Mouse (Mus musculus) heart, embryonic 14.5 days (tissue): Measurements from ENCODE around the gene Ptprq. TPM values are rescaled to one million over a fixed set of nuclear protein-coding genes. Genes with fewer than 3 reads are reported as not detected.

Source experiments
- ATAC-seq: fragments of 200-750 bp; cut with Nextera tagmentation; 2 replicates; pipeline ENCODE4 v1.8.0; 2017; ENCODE audit warnings: low read depth, moderate TSS enrichment; ENCODE audit not compliant: insufficient number of reproducible peaks, insufficient read depth, low FRiP score
- H3K27ac ChIP-seq, 2 experiments: fragments of 200-500 bp in 1 of 2; fragments of 300-500 bp in 1 of 2; sonication (generic) in 1 of 2; replicated peaks in 1 of 2; 2 replicates each; pipeline ENCODE4 v1.5.1; 2012 to 2014; ENCODE audit warnings: low read depth in 2 of 2, low read length in 2 of 2, control low read depth in 1 of 2, mild to moderate bottlenecking in 1 of 2, mixed read lengths in 1 of 2; ENCODE audit not compliant: control insufficient read depth in 1 of 2, insufficient read depth in 1 of 2
- H3K27me3 ChIP-seq: fragments of 300-500 bp; sonication (generic); 2 replicates; pipeline ENCODE4 v1.6.1; 2014; ENCODE audit warnings: mild to moderate bottlenecking, low read length, control low read depth; ENCODE audit not compliant: control insufficient read depth, insufficient read depth
- H3K36me3 ChIP-seq: fragments of 300-500 bp; sonication (generic); 2 replicates; pipeline ENCODE4 v1.6.1; 2014; ENCODE audit warnings: mild to moderate bottlenecking, control low read depth, low read length, mixed read lengths; ENCODE audit not compliant: control insufficient read depth, insufficient read depth
- H3K4me1 ChIP-seq, 2 experiments: fragments of 200-500 bp in 1 of 2; fragments of 300-500 bp in 1 of 2; sonication (generic) in 1 of 2; 2 replicates each; pipeline ENCODE4 v1.6.1; 2012 to 2014; ENCODE audit warnings: low read length in 2 of 2, control low read depth in 1 of 2, mixed read lengths in 1 of 2; ENCODE audit not compliant: control insufficient read depth in 2 of 2, insufficient read depth in 2 of 2
- H3K4me2 ChIP-seq: fragments of 300-500 bp; sonication (generic); 2 replicates; pipeline ENCODE4 v1.6.1; 2014; ENCODE audit warnings: mild to moderate bottlenecking, low read length
- H3K4me3 ChIP-seq, 2 experiments: fragments of 200-500 bp in 1 of 2; fragments of 300-500 bp in 1 of 2; sonication (generic) in 1 of 2; 2 replicates each; pipeline ENCODE4 v1.5.1; 2012 to 2014; ENCODE audit warnings: low read length in 2 of 2, mild to moderate bottlenecking in 2 of 2, control low read depth in 1 of 2, low read depth in 1 of 2, moderate library complexity in 1 of 2; ENCODE audit not compliant: control insufficient read depth in 1 of 2, insufficient read depth in 1 of 2
- H3K9ac ChIP-seq: fragments of 300-500 bp; sonication (generic); 2 replicates; pipeline ENCODE4 v1.6.1; 2014; ENCODE audit warnings: mild to moderate bottlenecking, low read length
- H3K9me3 ChIP-seq: fragments of 300-500 bp; sonication (generic); 2 replicates; pipeline ENCODE4 v1.6.1; 2016; ENCODE audit warnings: low read length, control low read depth; ENCODE audit not compliant: control insufficient read depth
- WGBS: fragments of 180-500 bp; shearing (Covaris S2); extraction: QIAGEN DNeasy Blood & Tissue Kit; methylation state at CpG from one replicate; pipeline ENCODE4 v1.1.7; 2014; 5-methylcytosine and 5-hydroxymethylcytosine counted together
- polyA plus RNA-seq: library from polyadenylated mRNA; unstranded; fragments of >200 nt; fragmentation: Nextera tagmentation; extraction: Ambion mirVana; gene quantifications from 2 replicates; pipeline ENCODE4 v1.2.1, GENCODE M21; 2014

The Ptprq gene
- polyA plus RNA-seq, 1 experiment from 2014 or later, result 0.12 TPM

DNA sequence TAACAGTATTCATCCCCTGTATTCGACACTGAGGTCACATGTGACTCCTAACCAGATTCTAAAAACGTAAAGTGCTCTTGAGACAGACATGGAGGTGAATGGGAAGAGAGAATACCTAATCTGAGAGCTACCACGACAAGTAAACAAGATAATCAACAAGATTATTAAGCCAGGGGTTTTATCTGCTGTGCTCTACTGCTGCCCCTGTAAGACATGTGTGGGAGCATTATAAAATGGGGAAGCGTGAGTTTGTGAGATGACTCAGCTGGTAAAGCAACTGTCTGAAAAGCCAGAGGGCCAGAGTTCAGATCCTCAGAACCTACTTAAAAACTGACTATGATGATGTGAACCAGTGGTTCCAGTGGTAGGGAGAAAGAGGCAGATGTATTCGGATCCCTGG, 22.7 kb downstream of the Ptprq start:
- Histone ChIP-seq H3K36me3 (no peaks in the 10 kb centered on the region), H3K27me3 (no peaks in the 10 kb centered on the region), H3K4me1 (no peaks in the 10 kb centered on the region), H3K9ac (no peak overlapping the region), H3K9me3 (no peaks in the 10 kb centered on the region), H3K4me2 (no peak overlapping the region), H3K4me3 (no peak overlapping the region), H3K27ac (no peak overlapping the region)
- ATAC-seq, result no peak
- 63% methylated on average over 5 of the region's 5 CpGs for WGBS

DNA sequence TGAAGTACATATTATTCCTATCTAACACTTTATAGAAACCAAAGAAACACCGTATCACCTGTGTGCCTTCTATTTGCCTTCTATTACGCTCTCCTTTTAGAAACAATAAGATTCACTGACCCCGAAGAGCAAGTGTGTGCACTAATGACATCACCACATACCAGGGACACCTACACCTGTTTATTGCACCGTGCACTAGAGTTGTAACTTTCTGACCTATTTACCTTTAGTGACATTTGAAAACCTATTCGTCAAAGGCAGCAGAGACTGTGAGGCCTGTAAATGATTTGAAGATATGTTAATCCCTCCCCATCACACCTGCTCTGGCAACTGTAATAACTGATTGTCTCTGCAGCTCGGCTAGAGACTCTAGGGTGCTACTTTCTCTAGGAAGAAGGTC, 32.5 kb downstream of the Ptprq start:
- Histone ChIP-seq H3K9ac (no peak overlapping the region), H3K4me1 (no peaks in the 10 kb centered on the region), H3K4me2 (no peak overlapping the region), H3K36me3 (no peaks in the 10 kb centered on the region), H3K9me3 (no peaks in the 10 kb centered on the region), H3K27ac (no peak overlapping the region), H3K27me3 (no peaks in the 10 kb centered on the region), H3K4me3 (no peak overlapping the region)
- WGBS, result 74% methylated on average over 6 of the region's 6 CpGs
- ATAC-seq, result no peak

DNA sequence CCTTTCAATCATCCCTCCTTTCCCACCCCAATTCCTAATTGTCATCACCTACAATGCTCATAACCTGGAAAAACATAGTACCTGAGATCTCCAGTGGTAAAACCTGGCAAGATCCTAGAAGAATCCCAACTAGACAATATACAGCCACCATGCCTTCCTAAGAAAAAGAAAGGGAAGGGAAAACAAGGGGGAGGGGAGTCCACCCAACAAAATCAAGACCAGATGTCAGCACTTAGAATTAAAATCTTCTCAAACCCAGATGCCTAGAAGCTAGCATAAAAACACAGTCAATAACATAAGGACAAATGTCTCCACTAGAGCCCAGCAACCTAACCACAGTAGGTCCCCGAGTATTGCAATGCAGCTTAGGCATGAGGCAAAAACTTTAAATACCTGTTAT, 43.9 kb downstream of the Ptprq start:
- 66% methylated on average over 1 of the region's 1 CpGs for WGBS

DNA sequence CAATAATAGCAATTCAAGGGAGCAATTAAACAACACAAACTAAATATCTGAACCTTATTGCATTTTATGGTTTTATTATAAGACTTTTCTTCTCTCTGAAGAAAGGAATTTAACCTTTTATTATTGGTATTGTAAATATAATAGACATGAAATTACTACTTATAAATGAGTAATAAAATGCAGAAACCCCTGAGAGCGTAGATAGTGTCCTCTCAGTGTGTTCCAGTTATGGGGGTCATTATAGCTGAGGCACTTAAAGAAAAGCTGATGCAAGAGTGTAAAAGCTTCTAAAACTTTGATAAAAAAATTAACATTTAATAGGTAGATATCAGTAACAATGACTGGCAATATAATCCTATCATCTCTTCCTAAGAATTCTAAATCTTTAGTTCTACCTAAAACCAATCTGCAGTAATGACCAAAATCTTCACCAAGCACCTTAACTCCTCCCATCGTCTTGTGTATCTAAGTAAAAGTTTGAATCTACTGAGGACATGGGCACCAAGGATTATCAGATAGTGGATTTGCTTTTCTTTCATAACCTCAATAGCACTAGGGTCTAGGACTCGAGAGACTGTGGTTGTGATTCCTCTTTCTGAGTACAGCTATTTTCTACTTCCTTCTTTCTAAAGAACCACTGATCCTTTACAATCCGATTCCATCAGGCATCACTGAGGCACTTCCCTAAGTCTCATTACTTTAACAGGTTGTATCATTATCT, 51.3 kb downstream of the Ptprq start:
- H3K27ac ChIP-seq, result no peak overlapping the region
- no peak for ATAC-seq
- no peaks in the 10 kb centered on the region for H3K9me3 ChIP-seq
- no peaks in the 10 kb centered on the region for H3K36me3 ChIP-seq
- no peaks in the 10 kb centered on the region for H3K27me3 ChIP-seq
- no peak overlapping the region for H3K4me2 ChIP-seq
- WGBS, result 73% methylated on average over 4 of the region's 4 CpGs
- no peaks in the 10 kb centered on the region for H3K4me1 ChIP-seq
- H3K9ac ChIP-seq, result no peak overlapping the region
- no peak overlapping the region for H3K4me3 ChIP-seq

More for the DNA sequence above, 43.9 kb downstream of the Ptprq start:
- H3K9ac ChIP-seq, result no peak overlapping the region
- no peak for ATAC-seq
- H3K36me3 ChIP-seq, result no peaks in the 10 kb centered on the region
- H3K27me3 ChIP-seq, result no peaks in the 10 kb centered on the region
- no peak overlapping the region for H3K4me3 ChIP-seq
- H3K4me1 ChIP-seq, result no peaks in the 10 kb centered on the region
- no peak overlapping the region for H3K27ac ChIP-seq
- H3K9me3 ChIP-seq, result no peaks in the 10 kb centered on the region
- no peak overlapping the region for H3K4me2 ChIP-seq

DNA sequence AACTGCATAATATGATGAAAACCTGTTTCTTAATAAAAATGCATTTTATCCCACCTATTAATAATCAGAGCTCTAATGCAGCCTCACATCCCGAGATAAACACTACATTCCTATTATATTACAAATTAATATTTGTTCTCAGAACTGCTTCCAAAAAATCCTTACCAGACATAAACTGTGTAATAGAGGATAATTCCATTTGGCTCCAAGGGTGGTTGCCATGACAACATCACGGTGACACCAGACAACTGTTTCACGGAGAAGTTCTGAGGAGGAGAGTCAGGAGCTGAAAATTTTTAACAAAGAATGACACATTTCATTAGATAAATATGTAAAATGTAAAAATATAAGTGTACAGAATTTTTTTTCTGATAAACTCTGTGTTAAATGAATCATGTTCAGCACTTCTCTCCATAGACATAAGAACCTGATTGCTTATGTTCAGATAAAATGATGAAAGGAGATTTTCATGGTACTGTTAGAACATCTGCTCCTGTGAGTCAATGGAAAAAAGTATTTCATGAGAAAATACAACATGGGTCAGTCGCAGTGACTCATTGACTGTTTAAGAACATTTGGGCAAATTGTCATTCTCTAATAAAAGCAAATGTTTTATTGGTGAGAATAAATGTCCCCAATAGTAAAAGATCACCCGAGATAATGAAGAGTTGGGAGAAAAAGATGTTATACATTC, 57.3 kb downstream of the Ptprq start:
- H3K27me3 ChIP-seq, result no peaks in the 10 kb centered on the region
- no peak for ATAC-seq
- no peak overlapping the region for H3K27ac ChIP-seq
- H3K9me3 ChIP-seq, result no peaks in the 10 kb centered on the region
- H3K4me1 ChIP-seq, result no peaks in the 10 kb centered on the region
- no peaks in the 10 kb centered on the region for H3K36me3 ChIP-seq
- 75% methylated on average over 5 of the region's 5 CpGs for WGBS
- H3K4me2 ChIP-seq, result no peak overlapping the region
- H3K9ac ChIP-seq, result no peak overlapping the region
- no peak overlapping the region for H3K4me3 ChIP-seq

DNA sequence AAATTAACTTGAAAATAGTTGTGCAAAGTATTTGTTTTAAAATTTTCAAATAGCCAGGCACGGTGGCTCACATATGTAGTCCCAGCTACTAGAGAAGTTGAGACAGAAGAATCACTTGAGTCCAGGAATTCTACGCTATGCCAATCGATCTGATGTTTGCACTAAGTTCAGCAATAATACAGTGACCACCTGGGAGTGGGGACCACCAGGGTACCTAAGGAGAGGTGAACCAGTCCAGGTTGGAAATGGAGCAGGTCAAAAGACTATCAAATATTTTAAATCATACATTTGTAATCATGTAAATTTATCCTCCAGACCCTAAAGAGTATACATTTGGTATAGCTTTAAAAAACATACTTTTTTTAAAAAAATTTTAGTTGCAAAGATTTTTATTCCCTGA, 57.9 kb downstream of the Ptprq start:
- no peaks in the 10 kb centered on the region for H3K4me1 ChIP-seq
- H3K9me3 ChIP-seq, result no peaks in the 10 kb centered on the region
- H3K9ac ChIP-seq, result no peak overlapping the region
- ATAC-seq, result no peak
- WGBS, result 89% methylated on average over 3 of the region's 3 CpGs
- no peak overlapping the region for H3K4me3 ChIP-seq
- H3K27ac ChIP-seq, result no peak overlapping the region
- H3K36me3 ChIP-seq, result no peaks in the 10 kb centered on the region
- H3K27me3 ChIP-seq, result no peaks in the 10 kb centered on the region
- no peak overlapping the region for H3K4me2 ChIP-seq

DNA sequence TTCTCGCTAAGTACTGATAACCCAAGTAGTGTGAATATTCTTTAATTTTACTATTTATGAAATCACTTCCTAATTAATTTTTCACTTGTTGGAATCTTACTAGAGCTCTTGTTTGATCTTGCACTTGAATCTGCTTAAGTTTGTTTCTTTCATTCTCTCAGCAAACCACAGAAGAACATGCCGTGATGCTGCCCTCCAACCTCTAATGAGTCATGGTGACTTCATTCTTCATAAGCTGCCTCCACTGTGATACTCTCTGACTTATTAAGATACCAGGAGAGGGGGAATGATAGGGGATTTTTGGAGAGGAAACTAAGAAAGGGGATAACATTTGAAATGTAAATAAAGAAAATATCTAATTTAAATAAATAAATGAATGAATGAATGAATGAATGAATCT, 60.7 kb downstream of the Ptprq start:
- no peaks in the 10 kb centered on the region for H3K9me3 ChIP-seq
- H3K4me1 ChIP-seq, result no peaks in the 10 kb centered on the region
- 79% methylated on average over 2 of the region's 2 CpGs for WGBS

More for the DNA sequence above, 60.7 kb downstream of the Ptprq start:
- H3K27ac ChIP-seq, result no peak overlapping the region
- no peaks in the 10 kb centered on the region for H3K36me3 ChIP-seq
- no peak overlapping the region for H3K4me3 ChIP-seq
- no peak overlapping the region for H3K9ac ChIP-seq
- no peaks in the 10 kb centered on the region for H3K27me3 ChIP-seq
- H3K4me2 ChIP-seq, result no peak overlapping the region
- ATAC-seq, result no peak
